Mouse (Mus musculus): ENCODE measurements around the gene Otogl. TPM values are rescaled to one million over a fixed set of nuclear protein-coding genes. Genes with fewer than 3 reads are reported as not detected.

Otogl gene
- polyA plus RNA-seq, 1 experiment from 2014 or later = 0.01 TPM

DNA sequence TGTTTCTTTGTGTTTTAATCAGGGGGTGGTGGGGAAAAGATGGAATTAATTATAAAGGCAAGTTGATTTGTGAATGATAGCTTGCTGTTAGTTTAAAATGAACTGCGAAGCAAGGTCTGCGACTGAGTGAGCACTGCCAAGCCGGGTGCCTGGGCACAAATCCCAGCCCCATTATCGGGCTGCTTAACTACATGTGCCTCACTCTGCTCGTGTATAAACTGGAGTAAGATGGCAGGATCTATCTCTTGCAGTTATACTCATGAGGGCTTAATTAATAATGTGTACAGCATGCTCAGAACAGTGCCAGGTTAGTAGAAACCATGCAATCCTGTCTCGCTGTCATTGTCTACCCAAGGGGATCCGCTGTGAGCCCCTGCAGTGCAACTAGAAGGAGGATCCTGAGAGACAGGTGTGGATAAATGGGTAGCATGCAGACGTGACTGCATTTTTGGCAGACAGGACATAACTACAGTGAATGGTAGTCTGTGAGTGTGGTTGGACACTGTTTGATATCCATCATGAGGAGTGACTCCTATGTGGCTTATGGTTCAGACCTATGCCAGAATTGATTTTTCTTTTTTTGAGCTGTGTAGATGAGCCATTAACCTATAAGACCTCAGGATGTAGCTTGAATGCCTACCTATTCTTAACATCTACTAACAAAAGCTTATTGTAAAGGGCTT lies 51.6 kb downstream of the Otogl start:
- Histone ChIP-seq H3K4me3 (ENCODE audit: low read depth, low read length) (no peak overlapping the region), H3K27me3 (ENCODE audit: control insufficient read depth, insufficient read depth, low read depth, low read length) (no peaks in the 10 kb centered on the region), H3K4me2 (ENCODE audit: low read depth, low read length) (no peak overlapping the region), H3K27ac (ENCODE audit: low read length) (no peak overlapping the region), H3K4me1 (ENCODE audit: control insufficient read depth, low read depth, low read length) (no peaks in the 10 kb centered on the region), H3K36me3 (ENCODE audit: control insufficient read depth, insufficient read depth) (no peaks in the 10 kb centered on the region), H3K9me3 (replicated peaks; ENCODE audit: control insufficient read depth, low read length) (no peaks in the 10 kb centered on the region), H3K9ac (ENCODE audit: low read depth, low read length) (no peak overlapping the region)
- no peak for ATAC-seq (ENCODE audit: low read depth)
- WGBS (ENCODE audit: insufficient replicate concordance) = 70% methylated on average over 8 of the region's 8 CpGs

DNA sequence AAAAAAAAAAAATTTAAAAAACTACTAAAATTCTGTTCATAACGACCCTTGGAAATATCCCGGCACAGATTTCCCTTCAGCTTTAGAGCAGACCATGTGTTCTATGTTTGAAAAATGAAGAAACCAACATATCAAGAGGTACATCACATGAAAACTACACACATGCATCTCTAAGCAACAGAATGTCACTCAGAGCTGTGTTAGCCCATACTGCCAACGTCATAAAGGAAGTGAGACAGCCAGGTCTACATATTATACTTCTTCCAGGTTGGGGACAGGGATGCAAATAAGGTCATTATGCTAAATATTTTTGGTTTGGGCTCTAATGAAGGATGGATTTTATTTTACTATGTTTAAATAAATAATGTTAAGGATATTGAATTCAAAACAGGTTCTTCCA lies 52.7 kb downstream of the Otogl start:
- Histone ChIP-seq H3K4me1 (ENCODE audit: control insufficient read depth, low read depth, low read length) (no peaks in the 10 kb centered on the region), H3K9ac (ENCODE audit: low read depth, low read length) (no peak overlapping the region), H3K27me3 (ENCODE audit: control insufficient read depth, insufficient read depth, low read depth, low read length) (no peaks in the 10 kb centered on the region), H3K4me2 (ENCODE audit: low read depth, low read length) (no peak overlapping the region), H3K9me3 (replicated peaks; ENCODE audit: control insufficient read depth, low read length) (no peaks in the 10 kb centered on the region), H3K36me3 (ENCODE audit: control insufficient read depth, insufficient read depth) (no peaks in the 10 kb centered on the region), H3K4me3 (ENCODE audit: low read depth, low read length) (no peak overlapping the region), H3K27ac (ENCODE audit: low read length) (no peak overlapping the region)
- ATAC-seq (ENCODE audit: low read depth) = no peak
- 55% methylated on average over 3 of the region's 3 CpGs for WGBS (ENCODE audit: insufficient replicate concordance)

DNA sequence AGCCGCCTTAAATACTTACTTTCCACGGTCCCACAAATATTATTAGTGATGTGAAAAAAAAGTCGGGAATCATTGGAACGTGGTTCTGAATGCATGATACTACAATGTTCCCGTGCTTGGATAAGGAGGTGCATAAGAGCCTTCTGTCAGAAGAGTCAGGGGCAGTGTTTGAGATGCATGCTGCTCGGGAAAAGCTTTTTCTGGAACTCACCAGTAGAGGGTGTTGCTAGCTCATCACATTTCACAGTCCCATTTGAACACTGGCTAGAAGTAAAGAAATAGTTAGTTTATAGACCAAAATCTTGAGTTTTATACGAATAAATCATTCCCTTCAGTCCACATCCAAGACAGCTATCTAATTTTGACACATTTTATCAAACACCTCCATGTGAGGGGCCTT lies 53.2 kb downstream of the Otogl start:
- no peaks in the 10 kb centered on the region for H3K36me3 ChIP-seq (ENCODE audit: control insufficient read depth, insufficient read depth)
- no peaks in the 10 kb centered on the region for H3K4me1 ChIP-seq (ENCODE audit: control insufficient read depth, low read depth, low read length)
- no peak overlapping the region for H3K4me2 ChIP-seq (ENCODE audit: low read depth, low read length)
- ATAC-seq (ENCODE audit: low read depth) = no peak
- H3K9me3 ChIP-seq (replicated peaks; ENCODE audit: control insufficient read depth, low read length) = no peaks in the 10 kb centered on the region
- H3K4me3 ChIP-seq (ENCODE audit: low read depth, low read length) = no peak overlapping the region
- no peak overlapping the region for H3K9ac ChIP-seq (ENCODE audit: low read depth, low read length)
- no peaks in the 10 kb centered on the region for H3K27me3 ChIP-seq (ENCODE audit: control insufficient read depth, insufficient read depth, low read depth, low read length)
- no peak overlapping the region for H3K27ac ChIP-seq (ENCODE audit: low read length)
- WGBS (ENCODE audit: insufficient replicate concordance) = 23% methylated on average over 7 of the region's 7 CpGs

DNA sequence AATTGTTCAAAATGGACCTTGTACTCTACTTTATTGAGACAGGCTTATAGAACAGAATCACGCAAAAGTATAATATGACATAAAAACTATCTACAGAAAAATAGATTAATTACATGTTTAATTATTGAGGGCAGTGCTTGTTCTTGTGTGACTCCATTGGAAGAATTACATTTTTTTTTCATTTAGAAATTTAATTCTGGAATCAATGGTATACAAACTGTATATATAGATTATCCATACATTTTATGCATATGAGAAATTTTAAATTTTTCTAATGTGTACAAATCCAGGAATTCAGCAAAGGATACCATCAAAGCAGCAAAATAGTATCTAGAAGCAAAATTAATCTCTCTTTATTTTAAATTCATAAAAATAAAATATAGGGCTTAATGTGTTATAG lies 67.0 kb downstream of the Otogl start:
- Histone ChIP-seq H3K27ac (ENCODE audit: low read length) (no peak overlapping the region), H3K36me3 (ENCODE audit: control insufficient read depth, insufficient read depth) (no peaks in the 10 kb centered on the region), H3K27me3 (ENCODE audit: control insufficient read depth, insufficient read depth, low read depth, low read length) (no peaks in the 10 kb centered on the region), H3K9me3 (replicated peaks; ENCODE audit: control insufficient read depth, low read length) (no peaks in the 10 kb centered on the region), H3K4me2 (ENCODE audit: low read depth, low read length) (no peak overlapping the region), H3K4me1 (ENCODE audit: control insufficient read depth, low read depth, low read length) (no peaks in the 10 kb centered on the region), H3K9ac (ENCODE audit: low read depth, low read length) (no peak overlapping the region), H3K4me3 (ENCODE audit: low read depth, low read length) (no peak overlapping the region)
- 67% methylated on average over 1 of the region's 1 CpGs for WGBS (ENCODE audit: insufficient replicate concordance)
- ATAC-seq (ENCODE audit: low read depth) = no peak

DNA sequence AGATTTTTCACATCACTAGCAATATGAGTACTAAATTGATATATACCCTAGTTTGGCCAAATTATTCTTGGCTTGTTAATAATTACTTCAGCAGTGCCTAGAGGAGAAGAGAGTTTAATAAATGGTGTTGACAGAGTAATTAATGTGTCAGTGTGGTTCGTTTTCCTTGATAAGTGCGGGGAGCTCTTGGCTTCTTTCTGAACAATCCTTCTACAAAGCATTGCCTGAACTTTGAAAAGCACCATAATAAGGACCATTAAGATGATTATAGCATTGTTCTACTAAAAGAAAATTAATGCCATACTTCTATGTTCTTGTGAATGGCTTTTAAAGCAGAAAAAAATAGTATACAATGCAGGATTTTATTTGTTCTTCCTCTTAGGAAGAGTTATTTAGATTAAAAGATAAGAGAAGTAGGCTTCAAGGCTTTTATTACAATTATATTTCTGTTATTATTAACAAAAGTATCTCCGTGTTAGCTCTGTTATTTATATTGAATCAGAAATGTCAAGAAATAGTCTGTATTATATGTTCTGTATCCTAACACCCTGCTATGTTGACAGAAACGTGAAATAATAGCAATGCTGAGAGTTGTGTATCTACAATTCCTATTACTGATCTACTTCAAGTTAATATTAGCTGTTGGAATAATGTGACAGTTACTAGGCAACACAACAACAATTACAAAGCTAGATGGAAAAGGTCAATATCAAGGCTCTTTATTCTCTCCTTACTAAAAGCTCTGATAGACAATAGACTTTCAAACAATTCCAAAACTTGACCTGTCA lies 77.3 kb downstream of the Otogl start:
- Histone ChIP-seq H3K27me3 (ENCODE audit: control insufficient read depth, insufficient read depth, low read depth, low read length) (no peaks in the 10 kb centered on the region), H3K4me3 (ENCODE audit: low read depth, low read length) (no peak overlapping the region), H3K9ac (ENCODE audit: low read depth, low read length) (no peak overlapping the region), H3K4me1 (ENCODE audit: control insufficient read depth, low read depth, low read length) (no peaks in the 10 kb centered on the region), H3K4me2 (ENCODE audit: low read depth, low read length) (no peak overlapping the region), H3K9me3 (replicated peaks; ENCODE audit: control insufficient read depth, low read length) (no peaks in the 10 kb centered on the region), H3K27ac (ENCODE audit: low read length) (no peak overlapping the region), H3K36me3 (ENCODE audit: control insufficient read depth, insufficient read depth) (no peaks in the 10 kb centered on the region)
- ATAC-seq (ENCODE audit: low read depth) = no peak
- WGBS (ENCODE audit: insufficient replicate concordance) = 59% methylated on average over 4 of the region's 4 CpGs

DNA sequence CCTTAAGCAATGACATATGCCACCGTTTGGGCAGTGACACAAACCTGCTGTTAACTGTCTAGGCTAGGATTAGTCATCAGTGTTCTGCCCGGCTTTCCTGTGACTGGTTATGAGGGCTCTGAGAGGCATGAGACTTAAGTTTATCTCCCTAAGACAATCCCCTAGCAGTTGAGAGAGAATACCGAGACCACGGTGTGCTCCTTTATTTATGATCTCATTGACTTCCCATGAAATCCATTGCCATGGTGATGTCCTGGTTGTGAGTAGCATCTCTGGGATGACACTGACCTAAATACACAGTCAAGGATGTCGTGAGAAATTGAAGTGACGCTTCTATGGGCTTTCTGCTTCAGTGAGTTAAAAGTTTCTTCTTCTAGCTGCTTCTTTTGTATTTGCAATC lies 82.8 kb downstream of the Otogl start:
- Histone ChIP-seq H3K27ac (ENCODE audit: low read length) (no peak overlapping the region), H3K9ac (ENCODE audit: low read depth, low read length) (no peak overlapping the region), H3K4me1 (ENCODE audit: control insufficient read depth, low read depth, low read length) (no peaks in the 10 kb centered on the region), H3K27me3 (ENCODE audit: control insufficient read depth, insufficient read depth, low read depth, low read length) (no peaks in the 10 kb centered on the region), H3K36me3 (ENCODE audit: control insufficient read depth, insufficient read depth) (no peaks in the 10 kb centered on the region), H3K9me3 (replicated peaks; ENCODE audit: control insufficient read depth, low read length) (no peaks in the 10 kb centered on the region), H3K4me2 (ENCODE audit: low read depth, low read length) (no peak overlapping the region), H3K4me3 (ENCODE audit: low read depth, low read length) (no peak overlapping the region)
- WGBS (ENCODE audit: insufficient replicate concordance) = 66% methylated on average over 6 of the region's 6 CpGs
- no peak for ATAC-seq (ENCODE audit: low read depth)

DNA sequence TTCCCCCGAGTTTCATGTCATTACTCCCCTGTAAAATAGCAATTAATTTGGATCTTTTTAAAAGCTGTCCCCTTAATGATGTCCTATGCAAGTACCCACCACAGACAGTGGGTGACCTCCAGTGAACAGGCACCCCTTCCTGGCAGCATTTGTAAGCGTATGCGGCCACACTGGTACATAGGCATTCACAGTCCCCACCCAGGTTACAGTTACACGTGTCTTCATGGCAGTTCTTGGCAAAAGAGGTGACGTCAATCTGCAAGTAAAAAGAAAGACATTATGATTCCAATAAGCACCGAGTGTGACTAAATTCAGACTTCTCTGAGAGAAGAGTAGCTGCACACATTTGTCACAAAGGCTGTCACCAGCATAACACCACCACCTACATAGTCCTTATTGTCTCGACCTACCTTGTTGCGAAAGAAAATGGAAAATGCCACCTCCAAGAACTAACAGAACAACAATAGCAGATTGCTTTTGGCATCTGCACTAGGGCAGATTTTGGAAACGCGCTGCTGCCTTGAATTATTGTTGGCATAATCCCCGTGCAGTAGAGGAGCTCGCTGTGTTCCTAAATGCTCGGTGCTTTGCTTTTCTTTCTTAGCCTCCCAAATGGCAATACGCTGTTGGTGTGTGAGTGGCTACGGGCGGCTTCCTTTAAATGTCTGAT lies 98.0 kb downstream of the Otogl start:
- ATAC-seq (ENCODE audit: low read depth) = no peak
- no peak overlapping the region for H3K4me3 ChIP-seq (ENCODE audit: low read depth, low read length)
- WGBS (ENCODE audit: insufficient replicate concordance) = 68% methylated on average over 16 of the region's 16 CpGs
- no peaks in the 10 kb centered on the region for H3K4me1 ChIP-seq (ENCODE audit: control insufficient read depth, low read depth, low read length)
- no peak overlapping the region for H3K27ac ChIP-seq (ENCODE audit: low read length)
- H3K27me3 ChIP-seq (ENCODE audit: control insufficient read depth, insufficient read depth, low read depth, low read length) = no peaks in the 10 kb centered on the region
- H3K4me2 ChIP-seq (ENCODE audit: low read depth, low read length) = no peak overlapping the region
- H3K9ac ChIP-seq (ENCODE audit: low read depth, low read length) = no peak overlapping the region
- H3K36me3 ChIP-seq (ENCODE audit: control insufficient read depth, insufficient read depth) = no peaks in the 10 kb centered on the region
- no peaks in the 10 kb centered on the region for H3K9me3 ChIP-seq (replicated peaks; ENCODE audit: control insufficient read depth, low read length)

DNA sequence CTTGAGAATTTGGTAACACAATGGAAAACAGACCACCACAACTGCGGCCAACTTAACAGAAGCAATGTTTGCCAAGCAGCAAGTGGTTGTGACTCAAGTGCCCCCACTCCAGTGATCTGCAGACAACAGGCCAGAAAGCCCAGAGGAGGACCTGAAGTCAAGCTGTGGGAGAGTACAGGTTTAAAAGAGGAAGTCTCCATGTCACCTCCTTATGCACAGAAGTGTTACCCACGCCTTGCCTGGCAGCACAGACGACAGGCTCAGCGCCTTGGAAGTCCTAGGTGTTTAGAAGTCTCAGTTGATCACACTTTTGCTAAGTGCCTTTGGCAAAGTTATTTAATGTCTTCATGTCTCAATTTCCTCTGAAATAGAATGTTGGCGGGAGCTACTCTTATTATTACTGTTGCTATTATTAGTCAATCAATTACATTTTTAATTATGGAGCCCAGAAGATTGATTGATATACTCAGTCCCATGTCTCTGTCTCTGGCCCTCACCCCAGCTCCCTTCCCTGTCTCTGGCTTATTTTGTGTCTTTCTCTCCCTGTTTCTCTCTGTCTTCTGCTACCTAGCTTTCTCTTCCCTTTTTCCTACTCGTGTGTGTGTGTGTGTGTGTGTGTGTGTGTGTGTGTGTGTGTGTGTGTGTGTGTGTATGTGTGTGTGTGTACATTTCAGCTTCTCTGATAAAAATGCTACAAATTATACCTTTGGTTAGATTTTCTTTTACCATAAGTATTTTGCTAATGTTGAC lies 101.1 kb downstream of the Otogl start:
- H3K4me2 ChIP-seq (ENCODE audit: low read depth, low read length) = no peak overlapping the region
- no peak overlapping the region for H3K4me3 ChIP-seq (ENCODE audit: low read depth, low read length)
- WGBS (ENCODE audit: insufficient replicate concordance) = 48% methylated on average over 6 of the region's 6 CpGs
- H3K9ac ChIP-seq (ENCODE audit: low read depth, low read length) = no peak overlapping the region
- no peaks in the 10 kb centered on the region for H3K9me3 ChIP-seq (replicated peaks; ENCODE audit: control insufficient read depth, low read length)
- no peaks in the 10 kb centered on the region for H3K27me3 ChIP-seq (ENCODE audit: control insufficient read depth, insufficient read depth, low read depth, low read length)
- no peak for ATAC-seq (ENCODE audit: low read depth)
- no peaks in the 10 kb centered on the region for H3K4me1 ChIP-seq (ENCODE audit: control insufficient read depth, low read depth, low read length)
- H3K27ac ChIP-seq (ENCODE audit: low read length) = no peak overlapping the region
- no peaks in the 10 kb centered on the region for H3K36me3 ChIP-seq (ENCODE audit: control insufficient read depth, insufficient read depth)

All from liver, embryonic 16.5 days (tissue).